Mouse (Mus musculus) adrenal gland, postnatal 25 days (tissue): ENCODE data around the gene Pycard. TPM values are rescaled to one million over a fixed set of nuclear protein-coding genes. Genes with fewer than 3 reads are reported as not detected.
"Not testable (repeated sequence)": the region's sequence is repeated elsewhere in the genome, so short reads cannot be mapped to it uniquely, and the experiment has no call there.

Source experiments
- DNase-seq: peaks from one replicate; pipeline ENCODE4 v3.0.0; 2021; ENCODE audit warnings: mixed read lengths
- long read RNA-seq: library from polyadenylated mRNA; stranded (forward); transcript quantifications from one replicate; pipeline ENCODE4 v2.0.0, GENCODE M21; 2021
- total RNA-seq: library from RNA; stranded (reverse); gene quantifications from 2 replicates; pipeline ENCODE4 v1.2.3, GENCODE M21; 2021

Pycard gene
- 2.8 and 5.5 TPM in 2 replicates for total RNA-seq
- long read RNA-seq, partial matches to known transcripts: 0 of 3 reads
- long read RNA-seq, other reads (novel, unspliced or antisense): 0 of 3 reads

GRCm38 (mm10) chr7:127993341-127993977, at the start of gene Pycard:
Pycard (minus strand) TSS chr7:127993867.
- DNase-seq: peak; percentile 20

GRCm38 (mm10) chr7:128042161-128042820, 48.6 kb upstream of the Pycard start:
- DNase-seq: not testable (repeated sequence)

- DNase-seq: no peak
Observed at GRCm38 (mm10) chr7:128033616-128034015, 39.9 kb upstream of the Pycard start.

- DNase-seq: no peak
Observed at GRCm38 (mm10) chr7:128032989-128033293, 39.3 kb upstream of the Pycard start.

- DNase-seq: no peak
Observed at GRCm38 (mm10) chr7:128032290-128032988, 38.8 kb upstream of the Pycard start.

GRCm38 (mm10) chr7:128031403-128031976, 37.8 kb upstream of the Pycard start:
- no peak for DNase-seq

- no peak for DNase-seq
Observed at GRCm38 (mm10) chr7:128025381-128025780, 31.7 kb upstream of the Pycard start.

GRCm38 (mm10) chr7:128024932-128025331, 31.3 kb upstream of the Pycard start:
- no peak for DNase-seq

GRCm38 (mm10) chr7:128024364-128024763, 30.7 kb upstream of the Pycard start:
- DNase-seq: no peak

- no peak for DNase-seq
Observed at GRCm38 (mm10) chr7:128023565-128023964, 29.9 kb upstream of the Pycard start.

GRCm38 (mm10) chr7:128022974-128023373, 29.3 kb upstream of the Pycard start:
- DNase-seq: no peak

GRCm38 (mm10) chr7:128019187-128019586, 25.5 kb upstream of the Pycard start:
- DNase-seq: no peak

GRCm38 (mm10) chr7:128018275-128018674, 24.6 kb upstream of the Pycard start:
- no peak for DNase-seq

- no peak for DNase-seq
Observed at GRCm38 (mm10) chr7:128016650-128017049, 23.0 kb upstream of the Pycard start.

GRCm38 (mm10) chr7:128016134-128016533, 22.5 kb upstream of the Pycard start:
- not testable (repeated sequence) for DNase-seq

GRCm38 (mm10) chr7:128013116-128013515, 19.4 kb upstream of the Pycard start:
- no peak for DNase-seq

- DNase-seq: no peak
Observed at GRCm38 (mm10) chr7:128012136-128012780, 18.6 kb upstream of the Pycard start.

- no peak for DNase-seq
Observed at GRCm38 (mm10) chr7:128009715-128010340, 16.2 kb upstream of the Pycard start.

GRCm38 (mm10) chr7:128006193-128006592, 12.5 kb upstream of the Pycard start:
- DNase-seq: no peak

GRCm38 (mm10) chr7:128004487-128005362, 11.1 kb upstream of the Pycard start:
- no peak for DNase-seq

GRCm38 (mm10) chr7:128004150-128004486, 10.5 kb upstream of the Pycard start:
- no peak for DNase-seq
